Mouse (Mus musculus): ENCODE measurements around the gene Gimap5. TPM values are rescaled to one million over a fixed set of nuclear protein-coding genes. Genes with fewer than 3 reads are reported as not detected.

Gimap5 gene
- 0.71 and 1.5 TPM in 2 replicates for polyA plus RNA-seq (2014; fragmentation: Nextera tagmentation; extraction: Ambion mirVana)

- H3K9ac ChIP-seq (ENCODE audit: low read length), result no peak within 1 kb of the TSS
- no peaks in the 10 kb centered on the region for H3K36me3 ChIP-seq (ENCODE audit: control insufficient read depth, insufficient read depth, low read length)
- H3K27me3 ChIP-seq (ENCODE audit: control insufficient read depth, insufficient read depth, low read length), result peaks cover 21% of the 10 kb centered on the region
- no peak within 1 kb of the TSS for H3K4me3 ChIP-seq (ENCODE audit: low read depth, low read length)
- no peak within 1 kb of the TSS for H3K27ac ChIP-seq (ENCODE audit: low read depth, low read length)
- no peaks in the 10 kb centered on the region for H3K4me1 ChIP-seq (replicated peaks; ENCODE audit: control insufficient read depth, insufficient read depth, low read length)
- H3K4me2 ChIP-seq (ENCODE audit: low read depth, low read length, severe bottlenecking), result no peak within 1 kb of the TSS
- ATAC-seq (replicated peaks; ENCODE audit: low FRiP score), result no peak
- 45% methylated on average over 16 of the region's 16 CpGs for WGBS
- no peaks in the 10 kb centered on the region for H3K9me3 ChIP-seq (ENCODE audit: control insufficient read depth, low read length)
- DNase-seq (ENCODE audit: low spot score), result peak; percentile 57
Measured at GRCm38 (mm10) chr6:48745959-48746889, at the start of gene Gimap5. TSS of gene Gimap5 (plus strand) at chr6:48746197.

- H3K4me2 ChIP-seq (ENCODE audit: low read depth, low read length, severe bottlenecking), result no peak overlapping the region
- H3K4me1 ChIP-seq (replicated peaks; ENCODE audit: control insufficient read depth, insufficient read depth, low read length), result no peaks in the 10 kb centered on the region
- DNase-seq (ENCODE audit: low spot score) (no peak), ATAC-seq (replicated peaks; ENCODE audit: low FRiP score) (no peak)
- no peaks in the 10 kb centered on the region for H3K36me3 ChIP-seq (ENCODE audit: control insufficient read depth, insufficient read depth, low read length)
- no peak overlapping the region for H3K4me3 ChIP-seq (ENCODE audit: low read depth, low read length)
- H3K9ac ChIP-seq (ENCODE audit: low read length), result no peak overlapping the region
- H3K9me3 ChIP-seq (ENCODE audit: control insufficient read depth, low read length), result no peaks in the 10 kb centered on the region
- H3K27ac ChIP-seq (ENCODE audit: low read depth, low read length), result no peak overlapping the region
- H3K27me3 ChIP-seq (ENCODE audit: control insufficient read depth, insufficient read depth, low read length), result no peaks in the 10 kb centered on the region
- WGBS, result 80% methylated on average over 4 of the region's 4 CpGs
Measured at GRCm38 (mm10) chr6:48696830-48697554, 49.0 kb upstream of the Gimap5 start.

DNA sequence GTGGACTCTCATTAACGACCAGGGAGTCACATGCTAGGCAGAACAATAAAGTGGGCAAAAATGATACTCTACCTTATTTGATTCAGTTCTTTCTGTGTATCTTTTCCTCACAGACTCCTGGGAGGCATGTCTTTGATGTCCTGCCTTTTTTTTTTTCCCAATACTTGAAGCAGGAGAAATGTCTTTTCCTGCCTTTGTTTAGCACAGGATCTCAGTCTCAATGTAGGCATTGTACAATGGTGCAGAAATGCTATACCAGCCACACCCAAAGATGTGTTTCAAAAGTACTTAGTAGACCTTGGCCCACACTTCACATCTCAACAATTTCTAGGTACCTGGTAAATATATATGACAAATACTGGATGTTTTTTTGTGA, 48.5 kb upstream of the Gimap5 start:
- no peak overlapping the region for H3K9ac ChIP-seq (ENCODE audit: low read length)
- no peak overlapping the region for H3K27ac ChIP-seq (ENCODE audit: low read depth, low read length)
- no peak overlapping the region for H3K4me3 ChIP-seq (ENCODE audit: low read depth, low read length)
- no peaks in the 10 kb centered on the region for H3K9me3 ChIP-seq (ENCODE audit: control insufficient read depth, low read length)
- no peaks in the 10 kb centered on the region for H3K36me3 ChIP-seq (ENCODE audit: control insufficient read depth, insufficient read depth, low read length)
- DNase-seq (ENCODE audit: low spot score) (no peak), ATAC-seq (replicated peaks; ENCODE audit: low FRiP score) (no peak)
- H3K4me1 ChIP-seq (replicated peaks; ENCODE audit: control insufficient read depth, insufficient read depth, low read length), result no peaks in the 10 kb centered on the region
- no peak overlapping the region for H3K4me2 ChIP-seq (ENCODE audit: low read depth, low read length, severe bottlenecking)
- 21% methylated on average over 1 of the region's 1 CpGs for WGBS
- H3K27me3 ChIP-seq (ENCODE audit: control insufficient read depth, insufficient read depth, low read length), result no peaks in the 10 kb centered on the region

- DNase-seq (ENCODE audit: low spot score), result no peak
- whole genome bisulfite sequencing, result 81% methylated on average over 7 of the region's 7 CpGs
- ATAC-seq (replicated peaks; ENCODE audit: low FRiP score), result no peak
- Histone ChIP-seq H3K9ac (ENCODE audit: low read length) (no peak overlapping the region), H3K4me3 (ENCODE audit: low read depth, low read length) (no peak overlapping the region), H3K27ac (ENCODE audit: low read depth, low read length) (no peak overlapping the region), H3K36me3 (ENCODE audit: control insufficient read depth, insufficient read depth, low read length) (no peaks in the 10 kb centered on the region), H3K9me3 (ENCODE audit: control insufficient read depth, low read length) (no peaks in the 10 kb centered on the region), H3K4me1 (replicated peaks; ENCODE audit: control insufficient read depth, insufficient read depth, low read length) (no peaks in the 10 kb centered on the region), H3K4me2 (ENCODE audit: low read depth, low read length, severe bottlenecking) (no peak overlapping the region), H3K27me3 (ENCODE audit: control insufficient read depth, insufficient read depth, low read length) (no peaks in the 10 kb centered on the region)
Measured at GRCm38 (mm10) chr6:48698066-48698856, 47.7 kb upstream of the Gimap5 start.

DNA sequence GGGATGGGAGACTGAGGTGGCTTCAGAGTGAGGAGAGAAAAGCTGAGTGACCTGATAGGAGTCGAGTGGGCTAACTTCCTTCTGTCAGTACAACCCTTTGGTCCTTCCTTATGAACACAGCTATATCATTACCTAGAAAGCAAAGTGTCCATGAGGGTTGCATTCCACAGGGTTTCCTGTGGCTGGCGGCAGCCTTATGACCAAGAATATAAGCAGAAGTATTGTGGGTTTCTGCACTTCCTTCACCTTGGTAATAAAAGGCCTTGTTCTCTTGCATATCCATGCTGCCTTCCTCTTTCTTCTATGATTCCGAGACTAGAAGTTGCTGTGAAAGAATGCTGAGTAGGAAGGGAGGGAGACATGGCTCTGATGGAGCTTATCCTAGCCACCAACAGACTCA, 47.1 kb upstream of the Gimap5 start:
- Histone ChIP-seq H3K27me3 (ENCODE audit: control insufficient read depth, insufficient read depth, low read length) (no peaks in the 10 kb centered on the region), H3K27ac (ENCODE audit: low read depth, low read length) (no peak overlapping the region), H3K4me2 (ENCODE audit: low read depth, low read length, severe bottlenecking) (no peak overlapping the region), H3K4me3 (ENCODE audit: low read depth, low read length) (no peak overlapping the region), H3K4me1 (replicated peaks; ENCODE audit: control insufficient read depth, insufficient read depth, low read length) (no peaks in the 10 kb centered on the region), H3K9me3 (ENCODE audit: control insufficient read depth, low read length) (no peaks in the 10 kb centered on the region), H3K36me3 (ENCODE audit: control insufficient read depth, insufficient read depth, low read length) (no peaks in the 10 kb centered on the region), H3K9ac (ENCODE audit: low read length) (no peak overlapping the region)
- ATAC-seq (replicated peaks; ENCODE audit: low FRiP score) (no peak), DNase-seq (ENCODE audit: low spot score) (no peak)
- 87% methylated on average over 3 of the region's 3 CpGs for WGBS

DNA sequence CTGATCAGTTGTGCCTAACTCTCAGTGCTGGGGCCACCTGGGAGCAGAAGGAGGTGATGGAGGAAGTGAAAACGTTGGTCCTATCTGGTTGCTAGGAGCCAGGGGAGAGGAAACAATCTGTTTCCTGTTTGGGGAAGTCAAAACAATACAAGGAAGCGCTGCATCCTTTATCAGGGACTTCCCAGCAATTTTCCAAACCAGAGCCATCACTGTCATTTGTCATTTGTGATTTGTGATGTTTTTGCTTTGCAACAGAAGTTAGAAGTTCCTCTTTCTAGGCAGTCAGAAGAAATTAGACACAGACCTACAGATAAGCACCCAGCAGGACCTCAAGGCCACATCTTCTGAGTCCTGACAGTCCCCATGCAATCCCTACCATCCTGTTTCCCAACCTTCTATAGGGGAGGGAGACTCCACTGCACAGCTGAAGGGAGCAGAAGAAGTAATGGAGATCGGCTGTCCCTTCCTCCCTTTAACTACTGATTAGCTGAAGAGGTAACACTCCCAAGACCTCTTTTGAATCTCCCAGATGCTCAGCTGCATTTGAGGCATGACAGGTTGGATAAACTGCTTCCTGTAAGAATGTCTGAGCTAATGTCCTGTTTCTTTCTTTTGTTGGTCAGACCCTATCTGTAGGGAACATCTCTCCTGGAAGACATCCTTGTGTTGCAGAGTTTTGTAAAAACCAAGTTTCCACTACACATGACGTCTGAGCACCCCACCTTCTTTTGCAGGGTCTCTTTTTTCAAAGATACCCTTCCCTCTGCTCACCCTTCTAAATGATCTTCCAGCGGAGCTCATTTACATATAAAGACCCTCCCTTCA, 45.5 kb upstream of the Gimap5 start:
- Histone ChIP-seq H3K27me3 (ENCODE audit: control insufficient read depth, insufficient read depth, low read length) (no peaks in the 10 kb centered on the region), H3K4me3 (ENCODE audit: low read depth, low read length) (no peak overlapping the region), H3K36me3 (ENCODE audit: control insufficient read depth, insufficient read depth, low read length) (no peaks in the 10 kb centered on the region), H3K9me3 (ENCODE audit: control insufficient read depth, low read length) (no peaks in the 10 kb centered on the region), H3K27ac (ENCODE audit: low read depth, low read length) (no peak overlapping the region), H3K4me1 (replicated peaks; ENCODE audit: control insufficient read depth, insufficient read depth, low read length) (no peaks in the 10 kb centered on the region), H3K9ac (ENCODE audit: low read length) (no peak overlapping the region), H3K4me2 (ENCODE audit: low read depth, low read length, severe bottlenecking) (no peak overlapping the region)
- DNase-seq (ENCODE audit: low spot score) (no peak), ATAC-seq (replicated peaks; ENCODE audit: low FRiP score) (no peak)
- 62% methylated on average over 5 of the region's 5 CpGs for WGBS

DNA sequence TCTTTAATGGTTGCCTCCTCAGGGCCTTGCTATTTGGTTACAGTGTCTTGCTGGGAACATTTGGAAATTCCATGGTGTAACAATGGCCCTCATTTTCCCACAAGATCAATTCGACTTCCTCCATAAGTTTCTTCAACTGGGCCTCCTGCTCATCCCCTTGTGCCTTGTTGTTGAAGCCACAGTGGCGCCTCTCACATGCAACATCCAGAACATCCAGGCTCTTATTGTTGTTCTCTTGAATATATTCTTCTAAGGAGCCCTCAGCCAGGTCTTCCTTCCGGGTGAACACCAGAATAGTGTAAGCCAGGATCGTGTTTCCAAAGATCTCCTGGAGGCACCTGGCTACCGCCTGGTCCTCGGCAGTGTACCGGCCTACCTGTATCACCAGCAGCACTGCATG, 43.9 kb upstream of the Gimap5 start:
- no peaks in the 10 kb centered on the region for H3K36me3 ChIP-seq (ENCODE audit: control insufficient read depth, insufficient read depth, low read length)
- H3K27me3 ChIP-seq (ENCODE audit: control insufficient read depth, insufficient read depth, low read length), result no peaks in the 10 kb centered on the region
- H3K4me2 ChIP-seq (ENCODE audit: low read depth, low read length, severe bottlenecking), result no peak overlapping the region
- H3K9me3 ChIP-seq (ENCODE audit: control insufficient read depth, low read length), result no peaks in the 10 kb centered on the region
- H3K27ac ChIP-seq (ENCODE audit: low read depth, low read length), result no peak overlapping the region
- ATAC-seq (replicated peaks; ENCODE audit: low FRiP score) (no peak), DNase-seq (ENCODE audit: low spot score) (no peak)
- no peak overlapping the region for H3K9ac ChIP-seq (ENCODE audit: low read length)
- no peak overlapping the region for H3K4me3 ChIP-seq (ENCODE audit: low read depth, low read length)
- H3K4me1 ChIP-seq (replicated peaks; ENCODE audit: control insufficient read depth, insufficient read depth, low read length), result no peaks in the 10 kb centered on the region
- WGBS, result 90% methylated on average over 7 of the region's 7 CpGs

DNA sequence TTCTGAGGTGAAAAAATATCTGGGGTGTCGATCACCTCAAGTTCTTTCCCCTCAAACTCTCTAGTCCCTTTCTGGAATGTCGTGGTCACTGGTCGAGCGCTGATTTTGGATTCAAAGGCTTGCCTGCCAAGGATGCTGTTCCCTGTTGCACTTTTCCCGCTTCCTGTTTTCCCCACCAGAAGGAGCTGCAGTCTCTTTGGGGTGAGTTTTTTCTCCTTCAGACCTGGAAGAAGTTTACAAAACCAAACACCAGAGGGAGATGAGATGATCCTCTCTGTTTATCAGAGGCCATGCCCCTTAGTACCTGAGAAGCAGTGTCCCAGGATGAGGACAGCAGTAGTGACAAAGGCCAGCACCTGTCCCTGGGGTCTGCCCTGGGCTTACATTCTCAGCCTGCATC, 43.4 kb upstream of the Gimap5 start:
- no peak overlapping the region for H3K4me3 ChIP-seq (ENCODE audit: low read depth, low read length)
- H3K27me3 ChIP-seq (ENCODE audit: control insufficient read depth, insufficient read depth, low read length), result no peaks in the 10 kb centered on the region
- 73% methylated on average over 5 of the region's 5 CpGs for WGBS
- H3K9ac ChIP-seq (ENCODE audit: low read length), result no peak overlapping the region
- H3K36me3 ChIP-seq (ENCODE audit: control insufficient read depth, insufficient read depth, low read length), result no peaks in the 10 kb centered on the region
- no peak for DNase-seq (ENCODE audit: low spot score)
- H3K9me3 ChIP-seq (ENCODE audit: control insufficient read depth, low read length), result no peaks in the 10 kb centered on the region
- H3K4me2 ChIP-seq (ENCODE audit: low read depth, low read length, severe bottlenecking), result no peak overlapping the region
- no peak for ATAC-seq (replicated peaks; ENCODE audit: low FRiP score)
- H3K4me1 ChIP-seq (replicated peaks; ENCODE audit: control insufficient read depth, insufficient read depth, low read length), result no peaks in the 10 kb centered on the region
- no peak overlapping the region for H3K27ac ChIP-seq (ENCODE audit: low read depth, low read length)

Measured in forebrain, embryonic 11.5 days (tissue).